Comparison of ENCODE assay signal across 15 mouse cellular contexts in genomic region chr10:27101800-27102353, GRCm38 (mm10).
"Had no signal": no experiment of that assay in that cellular context is flagged by ENCODE, and none has a peak within 500 bp of the region (broad histone marks: within the 10 kb centered on the region; RNA-seq: fewer than 3 reads in every experiment).

No protein-coding gene starts in this region.

- H3K27me3 ChIP-seq: limb, embryonic 12.5 days; midbrain, embryonic 15.5 days; neural tube, embryonic 13.5 days had no signal

- H3K4me2 ChIP-seq: limb, embryonic 12.5 days; midbrain, embryonic 11.5 days; midbrain, embryonic 15.5 days; neural tube, embryonic 13.5 days had no signal

- H3K4me3 ChIP-seq: limb, embryonic 12.5 days; midbrain, embryonic 15.5 days; neural tube, embryonic 13.5 days had no signal

- ATAC-seq: lung, postnatal 0 days; midbrain, embryonic 15.5 days had no signal

- H3K27ac ChIP-seq: limb, embryonic 12.5 days; liver, embryonic 14.5 days; midbrain, embryonic 15.5 days; neural tube, embryonic 13.5 days; stomach, postnatal 0 days had no signal

- DNase-seq: kidney, adult 18-20 months; kidney, postnatal 36 days; layer of hippocampus, adult 9-11 months; layer of hippocampus, postnatal 36 days; lung, adult 18-20 months; lung, postnatal 4 days; right cerebral cortex, postnatal 25 days; thymus, postnatal 4 days had no signal

- H3K36me3 ChIP-seq: limb, embryonic 12.5 days; midbrain, embryonic 15.5 days; neural tube, embryonic 13.5 days had no signal

- H3K9ac ChIP-seq: limb, embryonic 12.5 days; liver, embryonic 14.5 days; midbrain, embryonic 15.5 days; neural tube, embryonic 13.5 days had no signal

- H3K9me3 ChIP-seq: limb, embryonic 12.5 days; midbrain, embryonic 15.5 days; neural tube, embryonic 13.5 days had no signal

- H3K4me1 ChIP-seq: limb, embryonic 12.5 days; midbrain, embryonic 15.5 days; neural tube, embryonic 13.5 days had no signal
